Mouse (Mus musculus) layer of hippocampus, postnatal 10 days (tissue): ENCODE measurements around the gene Hecw2. TPM values are rescaled to one million over a fixed set of nuclear protein-coding genes. Genes with fewer than 3 reads are reported as not detected.

Experiments used
- DNase-seq, 2 experiments: peaks; one replicate each; pipeline ENCODE4 v3.0.0; 2021; ENCODE audit warnings: low spot score in 2 of 2
- total RNA-seq, 2 experiments: library from RNA; stranded (reverse); gene quantifications; 2 replicates each; pipeline ENCODE4 v1.2.3; 2021

Gene Hecw2
- total RNA-seq, 2 experiments from 2014 or later: 33.6 to 33.8 TPM

- DNase-seq: no peak
Measured at GRCm38 (mm10) chr1:54119638-54120320, 75.2 kb downstream of the Hecw2 start.

GRCm38 (mm10) chr1:54118342-54118973 lies 76.5 kb downstream of the Hecw2 start:
- DNase-seq: peak in 1 of 2 experiments; percentile 14

GRCm38 (mm10) chr1:54110920-54111605 lies 83.9 kb downstream of the Hecw2 start:
- DNase-seq: no peak

GRCm38 (mm10) chr1:54109255-54109654 lies 85.7 kb downstream of the Hecw2 start:
- DNase-seq: no peak

- no peak for DNase-seq
Measured at GRCm38 (mm10) chr1:54106756-54107155, 88.2 kb downstream of the Hecw2 start.

- no peak for DNase-seq
Measured at GRCm38 (mm10) chr1:54079708-54080107, 115.3 kb downstream of the Hecw2 start.

- DNase-seq: no peak
Measured at GRCm38 (mm10) chr1:54074456-54074855, 120.5 kb downstream of the Hecw2 start.

- no peak for DNase-seq
Measured at GRCm38 (mm10) chr1:54070121-54070520, 124.8 kb downstream of the Hecw2 start.

- DNase-seq: no peak
Measured at GRCm38 (mm10) chr1:54068248-54068647, 126.7 kb downstream of the Hecw2 start.

GRCm38 (mm10) chr1:54065434-54065833 lies 129.5 kb downstream of the Hecw2 start:
- DNase-seq: no peak

GRCm38 (mm10) chr1:54061078-54061477 lies 133.9 kb downstream of the Hecw2 start:
- DNase-seq: no peak

- DNase-seq: no peak
Measured at GRCm38 (mm10) chr1:54059731-54060130, 135.2 kb downstream of the Hecw2 start.

GRCm38 (mm10) chr1:54052771-54053170 lies 142.2 kb downstream of the Hecw2 start:
- no peak for DNase-seq

GRCm38 (mm10) chr1:54046923-54047322 lies 148.0 kb downstream of the Hecw2 start:
- no peak for DNase-seq

- DNase-seq: peak; percentile 13 to 26
Measured at GRCm38 (mm10) chr1:54039062-54039461, 155.9 kb downstream of the Hecw2 start.

GRCm38 (mm10) chr1:54017686-54018085 lies 177.3 kb downstream of the Hecw2 start:
- no peak for DNase-seq

GRCm38 (mm10) chr1:54015739-54016138 lies 179.2 kb downstream of the Hecw2 start:
- no peak for DNase-seq

- no peak for DNase-seq
Measured at GRCm38 (mm10) chr1:54012414-54012813, 182.6 kb downstream of the Hecw2 start.

GRCm38 (mm10) chr1:54009418-54010064 lies 185.4 kb downstream of the Hecw2 start:
- no peak for DNase-seq

- DNase-seq: no peak
Measured at GRCm38 (mm10) chr1:54005860-54006386, 189.0 kb downstream of the Hecw2 start.

- DNase-seq: no peak
Measured at GRCm38 (mm10) chr1:54003288-54003687, 191.7 kb downstream of the Hecw2 start.

- no peak for DNase-seq
Measured at GRCm38 (mm10) chr1:54002077-54002476, 192.9 kb downstream of the Hecw2 start.
